Mouse (Mus musculus): ENCODE data around the gene Arhgef3.

Arhgef3 gene

GRCm38 (mm10) chr14:27341486-27341885 lies 226.8 kb downstream of the Arhgef3 start:
- in situ Hi-C loops (cut with MboI, MseI) = loop anchor here (5.0 kb wide), 1 partner anchor 36 kb away; no protein-coding TSS in a partner anchor

GRCm38 (mm10) chr14:27342451-27342850 lies 227.8 kb downstream of the Arhgef3 start:
- in situ Hi-C loops (cut with MboI, MseI) = loop anchor here (5.0 kb wide), 1 partner anchor 35 kb away; no protein-coding TSS in a partner anchor

- in situ Hi-C loops (cut with MboI, MseI) = loop anchor here (5.0 kb wide), 1 partner anchor 33 kb away; no protein-coding TSS in a partner anchor
These were observed 229.7 kb downstream of the Arhgef3 start for GRCm38 (mm10) chr14:27344250-27344990.

GRCm38 (mm10) chr14:27345051-27345885 lies 230.6 kb downstream of the Arhgef3 start:
- in situ Hi-C loops (cut with MboI, MseI) = no loop called here

GRCm38 (mm10) chr14:27347224-27347623 lies 232.5 kb downstream of the Arhgef3 start:
- in situ Hi-C loops (cut with MboI, MseI) = no loop called here

GRCm38 (mm10) chr14:27347666-27348065 lies 233.0 kb downstream of the Arhgef3 start:
- in situ Hi-C loops (cut with MboI, MseI) = no loop called here

- in situ Hi-C loops (cut with MboI, MseI) = no loop called here
These were observed 233.4 kb downstream of the Arhgef3 start for GRCm38 (mm10) chr14:27348088-27348487.

- in situ Hi-C loops (cut with MboI, MseI) = no loop called here
These were observed 234.0 kb downstream of the Arhgef3 start for GRCm38 (mm10) chr14:27348656-27349055.

- in situ Hi-C loops (cut with MboI, MseI) = no loop called here
These were observed 234.4 kb downstream of the Arhgef3 start for GRCm38 (mm10) chr14:27349120-27349519.

GRCm38 (mm10) chr14:27349828-27350729 lies 235.4 kb downstream of the Arhgef3 start:
- in situ Hi-C loops (cut with MboI, MseI) = no loop called here

GRCm38 (mm10) chr14:27351051-27351475 lies 236.4 kb downstream of the Arhgef3 start:
- in situ Hi-C loops (cut with MboI, MseI) = no loop called here

- in situ Hi-C loops (cut with MboI, MseI) = no loop called here
These were observed 236.9 kb downstream of the Arhgef3 start for GRCm38 (mm10) chr14:27351476-27352079.

- in situ Hi-C loops (cut with MboI, MseI) = no loop called here
These were observed 237.8 kb downstream of the Arhgef3 start for GRCm38 (mm10) chr14:27352470-27352869.

GRCm38 (mm10) chr14:27355151-27355550 lies 240.5 kb downstream of the Arhgef3 start:
- in situ Hi-C loops (cut with MboI, MseI) = no loop called here

- in situ Hi-C loops (cut with MboI, MseI) = no loop called here
These were observed 241.2 kb downstream of the Arhgef3 start for GRCm38 (mm10) chr14:27355937-27356336.

- in situ Hi-C loops (cut with MboI, MseI) = no loop called here
These were observed 242.4 kb downstream of the Arhgef3 start for GRCm38 (mm10) chr14:27357139-27357538.

GRCm38 (mm10) chr14:27358202-27358601 lies 243.5 kb downstream of the Arhgef3 start:
- in situ Hi-C loops (cut with MboI, MseI) = no loop called here

- in situ Hi-C loops (cut with MboI, MseI) = no loop called here
These were observed 246.2 kb downstream of the Arhgef3 start for GRCm38 (mm10) chr14:27360849-27361248.

- in situ Hi-C loops (cut with MboI, MseI) = no loop called here
These were observed 246.8 kb downstream of the Arhgef3 start for GRCm38 (mm10) chr14:27361514-27361913.

- in situ Hi-C loops (cut with MboI, MseI) = no loop called here
These were observed 250.1 kb downstream of the Arhgef3 start for GRCm38 (mm10) chr14:27364668-27365257.

Data from regulatory T cell (primary cell).